Mouse (Mus musculus) adrenal gland, adult 18-20 months (tissue): ENCODE measurements around the gene Btbd6. TPM values are rescaled to one million over a fixed set of nuclear protein-coding genes. Genes with fewer than 3 reads are reported as not detected.
A peak's percentile ranks its signal among the peaks of the same experiment; 100 is the strongest.

Source experiments
- DNase-seq, 2 experiments: peaks; one replicate each; pipeline ENCODE4 v3.0.0; 2021 to 2022; ENCODE audit warnings: low spot score in 2 of 2
- total RNA-seq, 2 experiments: library from RNA; stranded (reverse); gene quantifications; 1 replicate in 1 of 2; 2 replicates in 1 of 2; pipeline ENCODE4 v1.2.3; 2021

Btbd6 gene
- total RNA-seq, 2 experiments from 2014 or later, result 14.9 to 15.5 TPM

DNA sequence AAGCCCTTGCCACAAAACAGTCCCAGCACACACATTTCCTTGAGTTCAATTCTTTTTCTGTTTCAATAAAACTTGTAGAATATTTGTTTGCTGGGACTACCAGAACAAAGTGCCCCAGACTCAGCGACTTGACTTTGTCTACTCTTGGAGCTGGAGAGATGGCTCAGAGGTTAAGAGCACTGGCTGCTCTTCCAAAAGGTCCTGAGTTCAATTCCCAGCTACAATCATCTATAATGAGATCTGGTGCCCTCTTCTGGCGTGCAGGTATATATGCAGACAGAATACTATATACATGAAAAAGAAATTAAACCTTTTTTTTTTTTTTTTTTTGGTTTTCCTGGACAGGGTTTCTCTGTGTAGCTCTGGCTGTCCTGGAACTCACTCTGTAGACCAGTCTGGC, 26.4 kb downstream of the Btbd6 start:
- DNase-seq, result no peak

GRCm38 (mm10) chr12:113004011-113004410, 27.7 kb downstream of the Btbd6 start:
- DNase-seq, result no peak

DNA sequence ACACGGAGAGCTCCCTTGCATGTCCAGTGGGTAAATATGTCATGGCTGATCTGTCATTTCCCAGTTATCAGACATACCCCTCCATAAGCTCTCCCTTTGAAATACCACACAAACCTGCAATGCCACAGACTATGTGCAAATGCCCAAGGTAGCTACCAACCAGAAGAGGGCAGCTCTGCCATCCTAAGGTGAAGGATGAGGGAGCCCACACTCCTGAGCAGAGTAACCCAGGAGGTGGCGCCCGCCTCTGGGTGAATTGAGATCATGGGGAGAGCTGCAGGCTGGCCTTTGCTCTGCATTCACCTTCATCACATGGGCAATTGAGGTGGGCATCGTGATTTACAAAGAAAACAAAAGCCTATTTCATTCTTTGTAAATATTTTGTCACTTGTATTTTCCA, 28.7 kb downstream of the Btbd6 start:
- peak; percentile 56 to 60 for DNase-seq

DNA sequence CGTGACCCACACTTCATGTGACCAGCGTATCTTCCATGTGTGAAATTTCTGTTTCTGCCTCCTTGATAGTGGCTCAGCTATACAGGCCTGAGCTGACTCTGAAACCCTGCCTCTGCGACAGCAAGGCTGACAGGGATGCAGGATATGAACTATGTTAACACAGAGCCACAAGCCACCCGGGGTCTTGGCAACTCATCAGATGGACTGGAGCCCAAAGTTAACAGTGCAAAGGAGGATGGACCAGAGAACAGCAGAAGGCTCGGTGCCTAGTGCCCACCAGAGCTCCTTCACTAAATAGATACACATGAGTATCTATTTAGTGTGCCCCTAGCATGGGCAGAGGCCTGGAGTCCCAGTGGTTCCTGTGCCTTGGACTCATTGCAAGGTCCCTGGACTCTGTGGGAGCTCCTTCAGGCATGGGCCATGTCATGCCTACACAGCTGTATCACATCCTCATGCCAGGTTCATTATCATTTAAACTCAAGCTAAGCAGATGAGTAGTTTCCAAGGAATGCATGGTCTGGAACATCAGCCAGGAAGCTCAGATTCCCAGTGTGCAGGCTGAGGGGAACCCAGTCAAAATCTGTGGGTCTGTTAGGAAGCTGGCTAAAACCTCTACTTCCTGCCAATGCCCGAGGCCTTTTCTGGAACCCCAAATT, 35.5 kb downstream of the Btbd6 start:
- DNase-seq, result no peak

- DNase-seq, result no peak
Observed at GRCm38 (mm10) chr12:113012443-113012842, 36.2 kb downstream of the Btbd6 start.

DNA sequence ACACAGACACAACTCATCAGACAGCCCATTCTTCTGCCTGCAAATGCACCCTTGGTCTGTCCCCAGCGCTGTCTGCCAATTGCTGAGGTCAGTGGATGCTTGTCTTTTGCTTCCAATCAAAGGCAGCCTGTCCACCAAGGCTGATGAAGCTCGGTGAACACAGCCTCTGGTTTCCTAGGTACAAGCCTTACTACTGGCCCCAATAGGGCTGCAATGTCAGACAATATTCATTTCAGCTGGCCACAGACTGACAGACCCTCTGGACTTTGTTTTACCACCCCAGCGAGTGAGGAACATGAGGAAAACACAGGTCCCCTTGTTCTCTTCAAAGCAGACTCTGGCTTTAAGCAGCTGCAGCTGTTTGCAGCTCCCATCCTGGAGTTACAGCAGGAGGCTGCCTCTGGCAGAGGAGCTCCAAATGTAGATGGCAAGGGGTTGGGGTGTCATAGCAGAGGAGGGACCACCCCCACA, 36.8 kb downstream of the Btbd6 start:
- no peak for DNase-seq

GRCm38 (mm10) chr12:113013604-113014558, 37.6 kb downstream of the Btbd6 start, which contains the start of gene Pacs2:
Pacs2 (plus strand) TSS chr12:113014508.
- peak; percentile 95 to 98 for DNase-seq

GRCm38 (mm10) chr12:113014561-113015556, 38.6 kb downstream of the Btbd6 start:
- DNase-seq, result peak; percentile 53 to 54

DNA sequence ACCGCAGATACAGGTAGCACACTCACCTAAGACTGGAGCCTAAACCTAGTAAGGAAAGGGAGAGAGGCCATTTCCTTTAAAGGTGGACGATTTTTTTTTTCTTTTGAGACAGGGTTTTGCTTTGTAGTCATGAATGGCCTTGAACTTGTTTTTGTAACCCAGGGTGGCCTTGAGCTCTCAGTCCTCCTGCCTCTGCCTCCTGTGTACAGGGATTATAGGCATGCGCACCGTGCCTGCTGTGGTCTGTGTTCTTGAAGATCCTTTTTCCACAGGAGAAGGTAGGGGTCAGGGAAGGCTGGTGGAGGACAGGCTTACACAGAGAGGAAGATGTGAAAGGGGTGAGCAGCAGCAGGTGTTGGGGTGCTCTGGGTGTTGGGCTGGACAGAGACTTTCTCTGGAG, 39.7 kb downstream of the Btbd6 start:
- DNase-seq, result no peak

DNA sequence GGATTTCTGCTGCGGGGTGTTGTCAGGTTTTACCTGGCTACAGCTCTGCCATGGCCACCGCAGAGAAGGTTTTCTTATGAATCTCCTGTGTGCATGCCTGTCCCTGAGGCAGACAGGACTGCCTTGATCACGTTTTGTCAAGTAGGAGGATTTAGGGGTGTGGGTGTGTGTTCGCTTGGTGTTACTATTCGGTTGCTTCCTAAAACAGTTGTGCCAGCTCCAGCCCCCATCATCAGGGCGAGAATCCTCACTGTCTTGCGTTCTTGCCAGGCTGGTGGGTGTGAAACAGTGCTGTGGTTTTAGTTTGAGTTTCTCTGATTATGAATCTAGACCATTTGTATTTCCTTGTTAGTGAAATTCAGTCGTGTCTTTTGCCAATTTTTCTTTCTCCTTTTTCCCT, 40.7 kb downstream of the Btbd6 start:
- no peak for DNase-seq

DNA sequence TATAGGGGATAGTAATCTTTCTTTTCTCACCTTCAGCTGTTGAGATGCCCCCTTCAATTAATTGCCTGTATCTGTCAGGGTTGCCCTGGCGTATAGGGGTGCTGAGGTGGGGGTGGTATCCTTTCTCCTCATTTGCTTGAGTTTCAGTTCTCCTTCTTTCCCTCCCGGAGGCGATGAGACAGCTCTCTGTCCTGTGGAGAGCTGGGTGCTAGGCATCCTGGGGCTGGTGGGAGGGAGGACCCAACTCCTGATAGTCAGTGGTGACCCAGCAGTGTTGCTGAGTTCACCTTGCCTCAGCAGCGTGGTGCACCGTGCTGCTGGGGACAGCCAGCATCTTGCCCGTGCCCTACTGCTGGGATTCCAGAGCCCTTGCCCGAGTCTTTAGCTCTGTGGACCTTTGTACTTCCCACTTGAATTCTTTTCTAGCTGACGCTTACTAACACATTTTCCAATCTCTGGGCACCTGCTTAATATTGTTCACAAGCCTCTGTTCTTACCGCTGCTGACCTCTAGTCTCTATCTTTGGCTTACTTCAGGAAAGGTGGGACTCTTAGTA, 41.2 kb downstream of the Btbd6 start:
- DNase-seq, result no peak

DNA sequence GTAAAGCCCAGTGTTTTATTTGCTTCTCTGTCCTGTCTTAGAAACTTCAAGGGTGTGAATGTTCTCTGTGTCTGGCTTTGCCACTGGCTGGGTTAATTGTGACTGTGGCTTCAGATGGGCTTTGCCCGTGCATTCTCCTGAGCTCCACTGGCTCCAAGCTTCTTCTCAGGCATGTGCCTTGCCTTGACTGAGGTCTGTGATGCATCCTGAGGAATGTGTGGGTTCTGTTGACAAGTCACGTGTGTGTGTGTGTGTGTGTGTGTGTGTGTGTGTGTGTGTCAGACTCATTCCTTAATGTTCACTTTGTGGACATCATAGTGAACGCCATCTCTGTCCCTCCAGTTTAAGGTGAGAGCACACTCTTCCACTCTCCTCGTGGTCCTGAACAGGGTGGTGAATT, 42.5 kb downstream of the Btbd6 start:
- DNase-seq, result no peak

GRCm38 (mm10) chr12:113021488-113021887, 45.2 kb downstream of the Btbd6 start:
- no peak for DNase-seq

GRCm38 (mm10) chr12:113023082-113023481, 46.8 kb downstream of the Btbd6 start:
- DNase-seq, result no peak

DNA sequence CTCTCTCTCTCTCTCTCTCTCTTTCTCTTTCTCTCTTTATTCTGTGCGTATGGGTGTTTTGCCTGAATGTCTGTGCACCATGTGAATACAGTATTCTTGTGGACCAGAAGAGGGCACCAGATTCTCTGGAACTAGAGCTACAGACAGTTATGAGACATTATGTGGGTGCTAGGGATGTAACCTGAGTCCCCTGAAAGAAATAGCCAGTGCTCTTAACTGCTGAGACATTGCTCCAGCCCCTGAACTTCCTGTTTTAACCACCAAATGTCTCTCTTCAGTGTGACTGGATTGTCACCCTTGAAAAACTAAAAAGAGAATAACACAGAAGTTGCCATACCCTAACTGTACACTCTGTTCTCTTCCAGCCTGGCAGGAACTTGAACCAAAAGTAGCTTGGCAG, 50.3 kb downstream of the Btbd6 start:
- DNase-seq, result no peak

DNA sequence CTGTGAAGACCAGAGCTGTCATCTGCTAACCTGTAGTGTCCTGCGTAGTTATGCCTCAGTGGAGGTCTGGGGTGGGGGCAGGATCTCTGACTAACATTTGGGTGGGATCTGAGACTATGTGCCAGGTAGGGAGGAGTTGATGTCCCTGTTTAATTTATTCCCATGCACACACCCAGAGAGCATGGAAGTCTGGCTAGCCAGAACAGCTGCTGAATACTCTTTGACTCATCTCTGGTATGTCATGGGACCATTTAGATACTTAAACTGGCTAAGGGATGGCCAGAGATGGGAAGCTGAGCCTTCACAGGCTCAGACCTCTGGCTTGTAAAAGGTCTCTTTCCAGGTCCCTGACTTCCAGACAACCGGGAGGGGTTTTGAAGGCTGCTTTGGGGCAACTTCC, 51.2 kb downstream of the Btbd6 start:
- DNase-seq, result no peak

DNA sequence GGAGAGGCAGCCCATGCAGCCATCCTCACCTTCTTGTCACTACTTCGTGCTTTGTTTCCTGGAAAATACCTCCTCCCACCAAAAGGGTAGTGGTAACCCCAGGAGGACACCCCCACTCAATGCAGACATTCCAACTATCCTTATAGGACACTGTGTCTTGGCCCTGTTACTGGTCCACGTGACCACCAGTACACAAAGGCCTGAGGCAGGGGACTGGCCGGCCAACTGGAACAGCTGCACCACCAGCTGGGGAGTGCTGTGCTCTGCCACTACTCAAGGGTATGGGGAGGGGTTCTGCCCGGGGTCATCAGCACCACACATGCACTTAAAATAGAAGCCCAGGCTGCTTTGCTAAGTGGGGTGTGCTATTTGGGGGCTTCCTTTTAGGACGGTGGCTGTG, 51.8 kb downstream of the Btbd6 start:
- no peak for DNase-seq
